Mouse (Mus musculus) gonadal fat pad, adult 2 months (tissue): ENCODE measurements around the gene Olfr190. TPM values are rescaled to one million over a fixed set of nuclear protein-coding genes. Genes with fewer than 3 reads are reported as not detected.
"Not testable (repeated sequence)": the region's sequence is repeated elsewhere in the genome, so short reads cannot be mapped to it uniquely, and the experiment has no call there.

ENCODE experiments used
- DNase-seq: peaks from one replicate; pipeline ENCODE4 v3.0.0-alpha.2; 2012; ENCODE audit warnings: low read depth
- polyA plus RNA-seq: library from polyadenylated mRNA; depleted of rRNA; stranded (reverse); fragments of >200 nt; gene quantifications from 2 replicates; pipeline ENCODE4 v1.2.3, GENCODE M21; 2012; rRNA removed

Gene Olfr190
- polyA plus RNA-seq, result not detected in 2 replicates

DNA sequence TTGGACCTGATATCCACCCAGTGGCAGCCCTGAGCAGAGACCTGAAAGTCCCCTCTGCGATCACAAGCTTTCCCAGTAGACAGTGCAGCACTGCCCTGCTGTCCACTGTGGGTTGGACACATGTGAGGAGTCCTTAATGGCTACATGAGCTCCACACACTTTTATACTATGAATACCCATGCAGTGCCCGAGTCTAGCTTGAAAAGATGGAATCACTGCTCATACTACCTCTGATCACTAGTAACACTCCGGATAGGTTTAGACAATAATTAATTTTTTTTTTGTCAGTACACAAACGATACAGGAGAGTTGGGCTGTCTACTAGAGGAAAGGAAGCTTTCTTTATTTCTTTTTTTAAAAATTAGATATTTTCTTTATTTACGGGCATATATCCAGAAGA lies at the start of gene Olfr190:
Olfr190 (minus strand) TSS at position 101 of the 400 bp plus-strand sequence.
- DNase-seq, result no peak

DNA sequence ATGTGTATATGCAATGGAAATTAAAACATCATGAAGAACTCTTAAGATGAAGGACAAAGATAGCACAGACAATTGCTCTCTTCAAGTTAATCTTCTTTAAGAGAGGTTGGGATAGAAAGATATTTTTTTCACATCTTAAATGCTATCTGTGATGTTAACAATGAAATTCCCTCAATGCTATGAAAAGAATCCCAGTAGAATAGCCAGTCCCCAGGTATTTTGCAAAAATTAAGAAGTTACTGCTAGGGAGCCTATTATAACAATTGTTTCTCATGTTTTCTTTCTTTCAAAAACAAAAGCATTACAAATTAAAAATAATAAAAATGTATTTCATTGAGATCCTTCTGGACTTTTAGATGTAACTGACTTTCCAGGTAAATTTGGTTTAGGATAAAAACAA lies 43.2 kb upstream of the Olfr190 start, which contains the start of gene Olfr194:
Olfr194 (minus strand) TSS at position 101 of the 400 bp plus-strand sequence.
- DNase-seq, result no peak

DNA sequence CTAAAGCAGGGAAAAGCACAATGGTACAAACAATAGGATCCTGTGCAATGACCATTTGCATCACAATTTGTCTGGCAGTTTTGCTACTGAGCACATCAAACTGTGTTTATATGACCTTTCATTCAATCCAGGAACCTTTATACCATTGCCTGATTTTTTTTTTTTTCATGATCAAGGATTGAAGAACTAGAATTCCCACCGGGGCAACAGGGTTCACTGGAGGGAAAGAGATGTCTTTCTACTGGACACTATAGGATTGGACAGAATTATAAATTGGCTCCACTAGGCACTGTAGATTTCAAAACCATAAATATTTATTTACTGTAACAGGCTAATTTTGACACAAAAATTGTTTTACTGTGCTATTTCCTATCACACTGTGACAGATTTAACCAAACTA lies 34.0 kb upstream of the Olfr190 start, which contains the start of gene Olfr193:
Olfr193 (minus strand) TSS at position 101 of the 400 bp plus-strand sequence.
- no peak for DNase-seq

DNA sequence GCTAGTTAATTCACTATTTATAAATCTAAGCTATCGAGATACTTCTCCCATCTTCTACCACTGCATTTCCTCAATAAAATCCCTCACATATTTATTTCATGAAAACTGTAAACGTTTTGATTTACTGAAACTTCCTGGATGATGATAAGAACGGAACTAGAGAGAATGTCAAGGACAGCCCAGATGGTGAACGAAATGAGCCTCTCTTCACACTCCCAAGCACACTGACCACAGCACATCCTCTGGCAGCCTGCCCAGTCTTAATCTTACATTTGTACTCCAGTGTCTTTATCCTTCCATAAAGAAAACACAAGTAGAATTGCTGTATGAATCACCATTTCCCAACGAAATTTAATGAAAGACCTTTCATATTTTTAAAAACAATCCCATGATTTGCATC lies 30.7 kb upstream of the Olfr190 start:
- DNase-seq, result not testable (repeated sequence)

DNA sequence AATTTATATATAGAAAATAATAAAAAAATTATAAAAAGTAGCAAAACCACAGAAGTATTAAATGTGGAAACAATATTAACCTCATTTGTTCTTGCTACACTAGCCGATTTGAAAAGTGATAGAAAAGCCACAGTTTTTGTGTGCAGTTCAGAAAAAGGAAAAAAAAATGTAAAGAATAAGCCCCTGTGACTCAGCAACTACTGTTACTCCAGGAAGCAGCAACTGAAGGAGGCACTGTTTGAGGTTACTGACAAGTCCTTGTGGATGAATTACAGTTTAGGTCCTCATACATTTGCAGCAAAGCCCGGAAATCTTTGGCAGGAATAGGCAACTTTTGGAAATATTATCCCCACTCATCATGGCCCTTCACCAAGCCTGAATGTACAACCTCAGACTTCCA lies 27.5 kb upstream of the Olfr190 start:
- no peak for DNase-seq

DNA sequence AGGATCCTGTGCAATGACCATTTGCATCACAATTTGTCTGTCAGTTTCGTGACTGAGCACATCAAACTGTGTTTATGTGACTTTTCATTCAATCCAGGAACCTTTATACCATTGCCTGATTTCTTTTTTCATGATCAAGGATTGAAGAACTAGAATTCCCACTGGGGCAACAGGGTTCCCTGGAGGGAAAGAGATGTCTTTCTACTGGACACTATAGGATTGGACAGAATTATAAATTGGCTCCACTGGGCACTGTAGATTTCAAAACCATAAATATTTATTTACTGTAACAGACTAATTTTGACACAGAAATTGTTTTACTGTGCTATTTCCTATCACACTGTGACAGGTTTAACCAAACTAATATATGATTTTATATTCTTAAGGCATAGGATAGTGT lies 11.9 kb upstream of the Olfr190 start, which contains the start of gene Olfr191:
Olfr191 (minus strand) TSS at position 101 of the 400 bp plus-strand sequence.
- DNase-seq, result not testable (repeated sequence)

DNA sequence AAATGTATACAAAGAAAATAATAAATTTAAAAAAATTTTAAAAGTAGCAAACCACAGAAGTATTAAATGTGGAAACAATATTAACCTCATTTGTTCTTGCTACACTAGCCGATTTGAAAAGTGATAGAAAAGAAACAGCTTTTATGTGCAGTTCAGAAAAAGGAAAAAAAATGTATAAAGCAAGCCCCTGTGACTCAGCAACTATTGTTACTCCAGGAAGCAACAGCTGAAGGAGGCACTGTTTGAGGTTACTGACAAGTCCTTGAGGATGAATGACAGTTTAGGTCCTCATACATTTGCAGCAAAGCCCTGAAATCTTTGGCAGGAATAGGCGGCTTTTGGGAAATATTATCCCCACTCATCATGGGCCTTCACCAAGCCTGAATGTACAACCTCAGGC lies 3.3 kb upstream of the Olfr190 start:
- DNase-seq, result not testable (repeated sequence)

DNA sequence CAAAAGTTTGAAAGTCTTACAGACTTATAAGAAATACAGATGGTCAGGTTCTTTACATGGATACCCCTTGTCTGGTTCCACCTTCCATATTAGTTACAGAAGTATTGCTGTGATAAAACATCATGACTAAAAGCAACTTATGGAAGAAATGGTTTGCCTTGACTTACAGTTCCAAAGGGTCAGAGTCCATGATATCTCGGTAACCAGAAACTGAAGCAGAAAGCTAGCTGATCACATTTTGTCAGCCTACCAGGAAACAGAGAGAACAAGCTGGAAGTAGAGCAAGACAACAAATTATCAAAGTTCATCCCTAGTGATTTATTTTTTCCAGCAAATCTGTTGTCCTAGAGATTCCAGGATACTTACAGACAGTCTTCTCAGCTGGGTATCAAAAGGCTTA lies 4.3 kb downstream of the Olfr190 start:
- no peak for DNase-seq

DNA sequence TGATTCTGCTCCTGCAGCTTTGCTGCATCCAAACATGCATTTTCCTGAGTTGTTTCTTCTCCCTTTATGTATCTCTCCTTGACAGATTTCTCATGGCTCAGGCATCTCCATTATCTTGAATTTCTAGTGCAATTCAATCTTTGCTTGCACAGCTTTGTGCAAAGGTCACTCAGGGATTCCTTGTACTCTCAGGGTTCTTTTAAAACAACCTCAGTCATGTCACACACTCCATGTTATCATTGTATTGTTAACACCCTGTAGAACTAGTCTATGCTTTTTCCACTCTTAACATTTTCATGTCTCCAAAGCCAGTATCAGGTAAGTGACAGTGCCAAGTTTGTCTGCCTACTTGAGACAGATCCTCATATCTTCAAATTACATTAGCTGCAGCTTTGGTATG lies 6.0 kb downstream of the Olfr190 start:
- no peak for DNase-seq

DNA sequence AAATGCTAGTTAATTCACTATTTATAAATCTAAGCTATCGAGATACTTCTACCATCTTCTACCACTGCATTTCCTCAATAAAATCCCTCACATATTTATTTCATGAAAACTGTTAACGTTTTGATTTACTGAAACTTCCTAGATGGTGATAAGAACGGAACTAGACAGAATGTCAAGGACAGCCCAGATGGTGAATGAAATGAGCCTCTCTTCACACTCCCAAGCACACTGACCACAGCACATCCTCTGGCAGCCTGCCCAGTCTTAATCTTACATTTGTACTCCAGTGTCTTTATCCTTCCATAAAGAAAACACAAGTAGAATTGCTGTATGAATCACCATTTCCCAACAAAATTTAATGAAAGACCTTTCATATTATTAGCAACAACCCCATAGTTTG lies 15.4 kb downstream of the Olfr190 start:
- DNase-seq, result not testable (repeated sequence)

DNA sequence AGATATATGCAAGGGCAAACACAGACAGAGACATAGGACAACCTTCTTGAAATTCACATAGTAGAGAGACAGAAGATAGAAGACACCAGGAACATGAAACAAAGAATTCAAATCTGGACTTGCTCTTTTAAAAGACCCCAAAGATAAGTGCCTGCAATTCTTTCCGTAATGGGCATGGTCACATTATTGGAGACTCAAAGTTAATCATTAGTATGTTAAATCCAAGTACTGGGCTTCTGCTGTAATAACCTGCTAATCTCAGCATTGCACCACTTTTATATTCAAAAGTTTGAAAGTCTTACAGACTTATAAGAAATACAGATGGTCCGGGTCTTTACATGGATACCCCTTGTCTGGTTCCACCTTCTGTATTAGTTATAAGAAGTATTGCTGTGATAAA lies 28.5 kb downstream of the Olfr190 start:
- DNase-seq, result not testable (repeated sequence)

DNA sequence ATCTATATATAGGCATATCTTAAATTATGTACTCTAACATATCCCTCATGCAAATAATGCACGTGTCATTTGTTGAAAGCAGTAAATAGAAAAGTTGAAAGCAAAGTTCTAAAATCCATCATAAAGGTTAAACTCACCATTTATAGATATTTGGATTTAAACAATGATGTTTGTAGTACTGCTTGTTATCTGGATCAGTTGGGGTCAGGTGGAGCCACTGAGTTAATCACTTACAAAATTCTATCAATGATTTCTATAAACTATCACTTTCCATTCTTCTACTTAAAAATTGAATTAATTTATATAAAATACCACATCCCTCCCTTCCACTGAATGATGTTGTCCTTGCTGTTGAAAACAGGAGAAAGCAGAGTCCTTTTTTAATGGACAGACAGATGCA lies 28.9 kb downstream of the Olfr190 start:
- no peak for DNase-seq

DNA sequence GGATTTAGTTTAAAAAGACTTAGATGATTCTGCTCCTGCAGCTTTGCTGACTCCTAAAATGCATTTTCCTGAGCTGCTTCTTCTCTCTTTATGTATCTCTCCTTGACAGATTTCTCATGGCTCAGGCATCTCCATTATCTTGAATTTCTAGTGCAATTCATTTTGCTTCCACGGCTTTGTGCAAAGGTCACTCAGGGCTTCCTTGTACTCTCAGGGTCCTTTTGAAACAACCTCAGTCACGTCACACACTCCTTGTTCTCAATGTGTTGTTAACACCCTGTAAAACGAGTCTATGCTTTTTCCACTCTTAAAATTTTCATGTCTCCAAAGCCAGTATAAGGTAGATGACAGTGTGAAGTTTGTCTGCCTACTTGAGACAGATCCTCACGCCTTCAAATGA lies 30.2 kb downstream of the Olfr190 start:
- DNase-seq, result no peak

DNA sequence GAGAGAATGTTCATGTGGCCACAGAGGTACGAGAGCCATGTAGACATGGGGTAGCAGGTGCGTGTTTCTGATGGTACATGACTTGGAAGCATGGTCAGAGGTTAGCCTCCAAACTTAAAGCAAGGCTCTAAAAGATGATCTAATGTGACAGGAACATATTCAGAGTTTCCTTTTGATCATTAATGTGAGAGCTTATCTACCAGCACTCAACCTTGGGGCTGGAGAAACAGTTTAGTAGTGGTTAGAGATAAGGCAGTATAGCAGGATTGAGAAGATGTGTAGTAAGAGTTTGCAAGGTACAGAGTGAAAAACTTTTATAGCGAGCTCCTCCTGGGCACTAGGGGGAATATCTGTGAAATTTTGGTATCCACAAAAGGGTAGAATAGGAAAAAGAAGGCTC lies 32.0 kb downstream of the Olfr190 start:
- no peak for DNase-seq

DNA sequence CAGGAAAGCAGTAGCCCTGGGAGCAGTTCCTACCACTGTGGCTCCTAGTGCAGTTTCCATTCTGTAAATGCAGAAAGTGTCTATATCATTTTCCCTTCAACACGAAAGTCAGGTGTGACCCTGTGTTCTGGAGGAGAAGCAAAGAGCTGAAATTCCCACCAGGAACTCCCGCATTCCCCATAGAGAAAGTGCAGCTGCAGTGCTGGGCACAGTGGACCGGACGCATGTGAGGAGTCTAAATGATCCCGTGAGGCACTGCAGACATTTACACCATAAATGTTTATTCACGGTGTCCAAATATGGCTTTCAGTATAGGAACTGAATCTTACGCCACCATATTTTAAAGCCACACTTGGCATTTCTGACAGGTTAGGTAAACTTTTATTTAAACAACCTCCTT lies 38.1 kb downstream of the Olfr190 start, which contains the start of gene Olfr187:
Olfr187 (minus strand) TSS at position 58 of the 400 bp plus-strand sequence.
- no peak for DNase-seq

DNA sequence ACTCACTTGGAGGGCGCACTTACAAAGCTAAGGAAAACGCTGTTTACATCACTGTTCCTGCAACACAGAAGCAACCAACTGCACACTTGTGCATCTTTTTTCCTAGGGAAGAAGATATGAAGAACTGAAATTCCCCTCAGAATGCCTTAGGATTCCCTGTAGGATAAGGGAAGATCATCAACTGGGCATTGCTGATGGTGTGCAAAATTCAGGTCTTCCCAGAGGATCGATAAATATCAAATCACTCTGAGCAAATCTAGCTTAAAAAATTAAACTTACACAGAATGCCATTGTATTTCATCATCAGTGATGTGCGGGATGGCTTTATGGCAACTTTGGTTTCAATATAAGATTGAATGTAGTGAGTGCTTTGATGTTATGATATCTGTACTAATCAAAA lies 47.6 kb downstream of the Olfr190 start, which contains the start of gene Olfr186:
Olfr186 (minus strand) TSS at position 101 of the 400 bp plus-strand sequence.
- DNase-seq, result no peak

Other genes starting within 250 kb of the Olfr190 start
- not detected in 2 replicates for gene Olfr177, start 203.2 kb downstream of the Olfr190 start, polyA plus RNA-seq
- not detected in 2 replicates for gene Olfr178, start 185.9 kb downstream of the Olfr190 start, polyA plus RNA-seq
- not detected in 2 replicates for gene Olfr181, start 149.2 kb downstream of the Olfr190 start, polyA plus RNA-seq
- not detected in 2 replicates for gene Olfr180, start 148.6 kb downstream of the Olfr190 start, polyA plus RNA-seq
- not detected in 2 replicates for gene Olfr183, start 82.6 kb downstream of the Olfr190 start, polyA plus RNA-seq
- not detected in 2 replicates for gene Olfr186, start 47.7 kb downstream of the Olfr190 start, polyA plus RNA-seq
- gene Olfr187, start 38.2 kb downstream of the Olfr190 start, polyA plus RNA-seq, result not detected in 2 replicates
- not detected in 2 replicates for gene Olfr191, start 11.8 kb upstream of the Olfr190 start, polyA plus RNA-seq
- not detected in 2 replicates for gene Olfr193, start 33.9 kb upstream of the Olfr190 start, polyA plus RNA-seq
- not detected in 2 replicates for gene Olfr194, start 43.1 kb upstream of the Olfr190 start, polyA plus RNA-seq
- not detected in 2 replicates for gene Olfr195, start 69.0 kb upstream of the Olfr190 start, polyA plus RNA-seq
- gene Olfr196, start 92.4 kb upstream of the Olfr190 start, polyA plus RNA-seq, result not detected in 2 replicates
- gene Olfr198, start 125.5 kb upstream of the Olfr190 start, polyA plus RNA-seq, result not detected in 2 replicates
- not detected in 2 replicates for gene Olfr199, start 141.8 kb upstream of the Olfr190 start, polyA plus RNA-seq
- gene Olfr201, start 194.6 kb upstream of the Olfr190 start, polyA plus RNA-seq, result not detected in 2 replicates
- gene Olfr202, start 208.8 kb upstream of the Olfr190 start, polyA plus RNA-seq, result not detected in 2 replicates
- not detected in 2 replicates for gene Olfr203, start 220.9 kb upstream of the Olfr190 start, polyA plus RNA-seq
- gene Olfr204, start 240.2 kb upstream of the Olfr190 start, polyA plus RNA-seq, result not detected in 2 replicates